Mouse (Mus musculus) embryonic fibroblast, embryonic 13.5 days (primary cell): ENCODE data around the gene Rasgef1b.

Experiments
- CTCF ChIP-seq: IDR thresholded peaks from 2 replicates; pipeline ENCODE4 v1.5.1; 2011; ENCODE audit warnings: mild to moderate bottlenecking, control low read depth, low read length, moderate library complexity, borderline replicate concordance; ENCODE audit not compliant: insufficient read depth
- POLR2A ChIP-seq: IDR thresholded peaks from 2 replicates; pipeline ENCODE4 v1.6.1; 2011; ENCODE audit warnings: low read depth, mild to moderate bottlenecking, control low read depth, low read length, moderate library complexity

DNA sequence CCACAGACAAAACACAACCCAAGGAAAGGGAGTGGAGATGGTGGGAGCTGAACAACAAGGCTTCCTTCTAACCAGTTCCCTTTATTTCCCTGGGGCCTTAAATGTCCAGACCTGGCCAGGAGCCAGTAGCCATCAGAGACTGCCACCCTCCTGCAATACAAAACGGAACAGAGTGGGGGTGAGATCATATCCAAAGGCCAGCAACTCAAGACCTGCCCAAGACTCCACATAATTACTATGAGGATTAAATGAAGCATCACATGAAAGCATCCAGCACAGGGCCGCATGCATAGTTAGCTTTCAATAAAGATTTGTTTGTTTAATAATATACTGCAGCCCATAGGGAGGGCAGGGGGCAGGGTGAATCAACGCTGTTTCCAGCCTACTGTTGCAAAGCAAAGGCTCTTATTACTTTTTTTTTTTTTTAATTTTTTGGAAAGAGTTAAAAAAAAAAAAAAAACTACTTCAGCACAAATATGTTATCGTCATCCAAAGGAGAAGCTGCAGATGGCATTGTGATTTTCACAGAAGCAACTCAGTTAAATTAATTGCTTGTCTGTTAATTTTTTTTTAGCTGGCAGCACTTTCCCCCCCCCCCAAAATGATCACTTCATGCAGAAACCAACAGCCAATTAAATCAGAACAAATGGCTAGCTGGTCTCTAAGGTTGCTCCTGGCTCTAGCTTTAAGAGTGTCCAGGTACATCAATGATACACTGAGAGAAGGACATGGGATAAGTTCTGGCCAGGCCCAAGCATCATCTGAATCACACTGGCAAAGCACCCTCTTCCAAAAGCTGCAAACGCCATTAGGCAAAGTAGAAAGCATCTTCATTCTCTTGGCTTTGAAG lies 241.6 kb downstream of the Rasgef1b start:
- TF ChIP-seq CTCF (no peak), POLR2A (no peak)
